Mouse (Mus musculus) kidney, adult 8-10 months (tissue): ENCODE measurements at regions not wholly inside any gene's neighbourhood (a gene's known extent, or its start where the extent isn't known, plus 50 kb on each side); places are given as distances from the start of the nearest gene placed in this dataset.
A peak's percentile ranks its signal among the peaks of the same experiment; 100 is the strongest.
"Not testable (repeated sequence)": the region's sequence is repeated elsewhere in the genome, so short reads cannot be mapped to it uniquely, and the experiment has no call there.

ENCODE experiments used
- DNase-seq, 2 experiments: peaks; one replicate each; pipeline ENCODE4 v3.0.0; 2022

- DNase-seq, result no peak
Measured at GRCm38 (mm10) chr2:84042793-84043192, 52.4 kb downstream of the Gm13691 start.

- DNase-seq, result no peak
Measured at GRCm38 (mm10) chr2:84048398-84049140, 58.2 kb downstream of the Gm13691 start.

GRCm38 (mm10) chr2:84051883-84052331 lies 61.6 kb downstream of the Gm13691 start:
- DNase-seq, result no peak

- DNase-seq, result peak in 1 of 2 experiments; percentile 10
Measured at GRCm38 (mm10) chr2:84059246-84059645, 68.9 kb downstream of the Gm13691 start.

GRCm38 (mm10) chr2:84061221-84061620 lies 70.9 kb downstream of the Gm13691 start:
- no peak for DNase-seq

GRCm38 (mm10) chr2:84064371-84064770 lies 74.0 kb downstream of the Gm13691 start:
- DNase-seq, result no peak

GRCm38 (mm10) chr2:84065061-84065460 lies 74.7 kb downstream of the Gm13691 start:
- peak in 1 of 2 experiments; percentile 2 for DNase-seq

GRCm38 (mm10) chr2:84065749-84066148 lies 75.4 kb downstream of the Gm13691 start:
- no peak for DNase-seq

- no peak for DNase-seq
Measured at GRCm38 (mm10) chr2:84066151-84066693, 75.9 kb downstream of the Gm13691 start.

- DNase-seq, result no peak
Measured at GRCm38 (mm10) chr2:84066785-84067526, 76.6 kb downstream of the Gm13691 start.

- DNase-seq, result no peak
Measured at GRCm38 (mm10) chr2:84068617-84069016, 78.3 kb downstream of the Gm13691 start.

- DNase-seq, result not testable (repeated sequence)
Measured at GRCm38 (mm10) chr2:84069411-84069810, 79.1 kb downstream of the Gm13691 start.

- peak; percentile 9 to 21 for DNase-seq
Measured at GRCm38 (mm10) chr2:84072881-84073583, 82.7 kb downstream of the Gm13691 start.

GRCm38 (mm10) chr2:84075944-84076343 lies 85.6 kb downstream of the Gm13691 start:
- no peak for DNase-seq

GRCm38 (mm10) chr2:84079284-84079683 lies 88.9 kb downstream of the Gm13691 start:
- DNase-seq, result no peak

GRCm38 (mm10) chr2:84080228-84080627 lies 89.9 kb downstream of the Gm13691 start:
- DNase-seq, result no peak

- no peak for DNase-seq
Measured at GRCm38 (mm10) chr2:84094751-84095150, 104.4 kb downstream of the Gm13691 start.

GRCm38 (mm10) chr2:84098746-84099145 lies 108.4 kb downstream of the Gm13691 start:
- no peak for DNase-seq

GRCm38 (mm10) chr2:84113562-84113961 lies 123.2 kb downstream of the Gm13691 start:
- DNase-seq, result peak; percentile 2 to 16

GRCm38 (mm10) chr2:84119839-84120238 lies 129.5 kb downstream of the Gm13691 start:
- no peak for DNase-seq

GRCm38 (mm10) chr2:84127586-84127985 lies 137.2 kb downstream of the Gm13691 start:
- no peak for DNase-seq

- DNase-seq, result no peak
Measured at GRCm38 (mm10) chr2:84161742-84162141, 171.4 kb downstream of the Gm13691 start.

GRCm38 (mm10) chr2:84173450-84173849 lies 183.1 kb downstream of the Gm13691 start:
- no peak for DNase-seq
